Mouse (Mus musculus) forebrain, embryonic 10.5 days (tissue): ENCODE results near the gene Carns1. TPM values are rescaled to one million over a fixed set of nuclear protein-coding genes. Genes with fewer than 3 reads are reported as not detected.

Experiments used
- DNase-seq: peaks from one replicate; pipeline ENCODE4 v3.0.0-alpha.2; 2017; ENCODE audit warnings: low spot score; ENCODE audit errors: extremely low spot score
- H3K27ac ChIP-seq: fragments of 300-500 bp; sonication (generic); 2 replicates; pipeline ENCODE4 v1.5.1; 2016; ENCODE audit warnings: mild to moderate bottlenecking
- H3K27me3 ChIP-seq: fragments of 300-500 bp; sonication (generic); 2 replicates; pipeline ENCODE4 v1.6.1; 2016; ENCODE audit warnings: mild to moderate bottlenecking; ENCODE audit not compliant: poor library complexity, severe bottlenecking
- H3K36me3 ChIP-seq: fragments of 300-500 bp; sonication (generic); replicated peaks from 2 replicates; pipeline ENCODE4 v1.6.1; 2016; ENCODE audit warnings: mild to moderate bottlenecking, moderate library complexity
- H3K4me1 ChIP-seq: fragments of 300-500 bp; sonication (generic); 2 replicates; pipeline ENCODE4 v1.6.1; 2016
- H3K4me3 ChIP-seq: fragments of 300-500 bp; sonication (generic); 2 replicates; pipeline ENCODE4 v1.5.1; 2016; ENCODE audit warnings: mild to moderate bottlenecking, moderate library complexity
- H3K9me3 ChIP-seq: fragments of 300-500 bp; sonication (generic); 2 replicates; pipeline ENCODE4 v1.6.1; 2016; ENCODE audit warnings: mild to moderate bottlenecking, moderate library complexity
- WGBS: fragments of 180-500 bp; shearing (Covaris S2); methylation state at CpG from one replicate; pipeline ENCODE4 v1.1.7; 2016; 5-methylcytosine and 5-hydroxymethylcytosine counted together
- polyA plus RNA-seq: library from polyadenylated mRNA; unstranded; fragments of >200 nt; fragmentation: Nextera tagmentation; extraction: Ambion mirVana; gene quantifications from 2 replicates; pipeline ENCODE4 v1.2.1, GENCODE M21; 2016

The Carns1 gene
- polyA plus RNA-seq, 1 experiment from 2014 or later = 2.5 TPM

- H3K4me1 ChIP-seq = peaks cover 71% of the 10 kb centered on the region
Measured at GRCm38 (mm10) chr19:4214071-4214770, 38.9 kb upstream of the Carns1 start, which contains the start of the genes Clcf1 and AC109138.7. Gene Clcf1, plus strand, starts transcription at chr19:4214238. Gene AC109138.7, plus strand, starts transcription at chr19:4214357.

GRCm38 (mm10) chr19:4213524-4213974, 38.3 kb upstream of the Carns1 start:
- Histone ChIP-seq H3K27ac (peak overlapping the region; percentile 87), H3K36me3 (no peaks in the 10 kb centered on the region), H3K9me3 (no peaks in the 10 kb centered on the region), H3K4me1 (peaks cover 71% of the 10 kb centered on the region), H3K4me3 (peak overlapping the region; percentile 74), H3K27me3 (peaks cover 90% of the 10 kb centered on the region)
- WGBS = 5% methylated on average over 9 of the region's 9 CpGs
- DNase-seq = no peak

More at GRCm38 (mm10) chr19:4214071-4214770, 38.9 kb upstream of the Carns1 start, which contains the start of the genes Clcf1 and AC109138.7:
- peaks cover 88% of the 10 kb centered on the region for H3K27me3 ChIP-seq
- no peaks in the 10 kb centered on the region for H3K36me3 ChIP-seq
- H3K4me3 ChIP-seq = peak within 1 kb of the TSS; percentile 74
- peak within 1 kb of the TSS; percentile 87 for H3K27ac ChIP-seq
- peak; percentile 42 for DNase-seq
- under 1% methylated on average over 47 of the region's 49 CpGs for WGBS
- H3K9me3 ChIP-seq = no peaks in the 10 kb centered on the region

- Histone ChIP-seq H3K27ac (peak overlapping the region; percentile 25), H3K27me3 (peaks cover 84% of the 10 kb centered on the region), H3K4me3 (no peak overlapping the region), H3K9me3 (no peaks in the 10 kb centered on the region), H3K4me1 (peaks cover 58% of the 10 kb centered on the region), H3K36me3 (no peaks in the 10 kb centered on the region)
- no peak for DNase-seq
- 17% methylated on average over 4 of the region's 4 CpGs for WGBS
Measured at GRCm38 (mm10) chr19:4211891-4212588, 36.8 kb upstream of the Carns1 start.

- Histone ChIP-seq H3K36me3 (no peaks in the 10 kb centered on the region), H3K27ac (no peak overlapping the region), H3K4me3 (no peak overlapping the region), H3K27me3 (peaks cover 70% of the 10 kb centered on the region), H3K4me1 (peaks cover 23% of the 10 kb centered on the region), H3K9me3 (no peaks in the 10 kb centered on the region)
- WGBS = 71% methylated on average over 5 of the region's 5 CpGs
- DNase-seq = no peak
Measured at GRCm38 (mm10) chr19:4208563-4208962, 33.3 kb upstream of the Carns1 start.

GRCm38 (mm10) chr19:4206971-4207370, 31.7 kb upstream of the Carns1 start:
- WGBS = 2% methylated on average over 2 of the region's 2 CpGs
- H3K27ac ChIP-seq = no peak overlapping the region
- peak; percentile 71 for DNase-seq
- H3K36me3 ChIP-seq = no peaks in the 10 kb centered on the region
- peaks cover 66% of the 10 kb centered on the region for H3K27me3 ChIP-seq
- H3K9me3 ChIP-seq = no peaks in the 10 kb centered on the region
- H3K4me3 ChIP-seq = no peak overlapping the region
- peaks cover 17% of the 10 kb centered on the region for H3K4me1 ChIP-seq

GRCm38 (mm10) chr19:4204889-4205288, 29.6 kb upstream of the Carns1 start:
- WGBS = 57% methylated on average over 4 of the region's 4 CpGs
- H3K4me3 ChIP-seq = no peak overlapping the region
- no peaks in the 10 kb centered on the region for H3K9me3 ChIP-seq
- H3K27me3 ChIP-seq = peaks cover 50% of the 10 kb centered on the region
- no peak for DNase-seq
- peaks cover 26% of the 10 kb centered on the region for H3K4me1 ChIP-seq
- no peak overlapping the region for H3K27ac ChIP-seq
- H3K36me3 ChIP-seq = peaks cover 7% of the 10 kb centered on the region

- Histone ChIP-seq H3K36me3 (peaks cover 18% of the 10 kb centered on the region), H3K9me3 (no peaks in the 10 kb centered on the region), H3K27ac (no peak overlapping the region), H3K4me3 (no peak overlapping the region), H3K4me1 (peaks cover 35% of the 10 kb centered on the region), H3K27me3 (peaks cover 45% of the 10 kb centered on the region)
- 71% methylated on average over 13 of the region's 13 CpGs for WGBS
- DNase-seq = no peak
Measured at GRCm38 (mm10) chr19:4203604-4204326, 28.5 kb upstream of the Carns1 start.

- WGBS = 70% methylated on average over 3 of the region's 3 CpGs
- Histone ChIP-seq H3K4me1 (peaks cover 35% of the 10 kb centered on the region), H3K36me3 (peaks cover 24% of the 10 kb centered on the region), H3K27ac (no peak overlapping the region), H3K4me3 (no peak overlapping the region), H3K9me3 (no peaks in the 10 kb centered on the region), H3K27me3 (peaks cover 39% of the 10 kb centered on the region)
- DNase-seq = no peak
Measured at GRCm38 (mm10) chr19:4203148-4203547, 27.9 kb upstream of the Carns1 start.

GRCm38 (mm10) chr19:4202149-4202548, 26.9 kb upstream of the Carns1 start:
- no peak for DNase-seq
- WGBS = 26% methylated on average over 7 of the region's 7 CpGs
- Histone ChIP-seq H3K36me3 (peaks cover 34% of the 10 kb centered on the region), H3K4me3 (peak overlapping the region; percentile 85), H3K4me1 (peaks cover 35% of the 10 kb centered on the region), H3K27ac (peak overlapping the region; percentile 93), H3K27me3 (peaks cover 33% of the 10 kb centered on the region), H3K9me3 (no peaks in the 10 kb centered on the region)

GRCm38 (mm10) chr19:4201291-4201909, 26.1 kb upstream of the Carns1 start, which contains the start of gene Rad9a:
Gene Rad9a, minus strand, starts transcription at chr19:4201662.
- H3K27me3 ChIP-seq = peaks cover 31% of the 10 kb centered on the region
- no peaks in the 10 kb centered on the region for H3K9me3 ChIP-seq
- peaks cover 42% of the 10 kb centered on the region for H3K36me3 ChIP-seq
- WGBS = under 1% methylated on average over 34 of the region's 34 CpGs
- peak within 1 kb of the TSS; percentile 93 for H3K27ac ChIP-seq
- H3K4me1 ChIP-seq = peaks cover 43% of the 10 kb centered on the region
- peak within 1 kb of the TSS; percentile 85 for H3K4me3 ChIP-seq
- peak; percentile 98 for DNase-seq

- H3K9me3 ChIP-seq = no peaks in the 10 kb centered on the region
- peaks cover 66% of the 10 kb centered on the region for H3K4me1 ChIP-seq
- peaks cover 78% of the 10 kb centered on the region for H3K36me3 ChIP-seq
- H3K27me3 ChIP-seq = 0 out of 2 replicates have a peak, but pooled peaks cover under 1% of the 10 kb centered on the region
- WGBS = 83% methylated on average over 3 of the region's 3 CpGs
- no peak overlapping the region for H3K4me3 ChIP-seq
- no peak overlapping the region for H3K27ac ChIP-seq
- no peak for DNase-seq
Measured at GRCm38 (mm10) chr19:4197180-4197579, 21.9 kb upstream of the Carns1 start.

GRCm38 (mm10) chr19:4196548-4196947, 21.3 kb upstream of the Carns1 start:
- Histone ChIP-seq H3K36me3 (peaks cover 78% of the 10 kb centered on the region), H3K4me1 (peaks cover 65% of the 10 kb centered on the region)

More at GRCm38 (mm10) chr19:4196548-4196947, 21.3 kb upstream of the Carns1 start:
- 71% methylated on average over 5 of the region's 5 CpGs for WGBS
- Histone ChIP-seq H3K27me3 (no peaks in the 10 kb centered on the region), H3K27ac (no peak overlapping the region), H3K9me3 (no peaks in the 10 kb centered on the region), H3K4me3 (0 out of 2 replicates have a peak overlapping the region, but pooled peaks have one; percentile 11)
- no peak for DNase-seq
